15 mouse cellular contexts compared by ENCODE assay signal in the genomic region with DNA sequence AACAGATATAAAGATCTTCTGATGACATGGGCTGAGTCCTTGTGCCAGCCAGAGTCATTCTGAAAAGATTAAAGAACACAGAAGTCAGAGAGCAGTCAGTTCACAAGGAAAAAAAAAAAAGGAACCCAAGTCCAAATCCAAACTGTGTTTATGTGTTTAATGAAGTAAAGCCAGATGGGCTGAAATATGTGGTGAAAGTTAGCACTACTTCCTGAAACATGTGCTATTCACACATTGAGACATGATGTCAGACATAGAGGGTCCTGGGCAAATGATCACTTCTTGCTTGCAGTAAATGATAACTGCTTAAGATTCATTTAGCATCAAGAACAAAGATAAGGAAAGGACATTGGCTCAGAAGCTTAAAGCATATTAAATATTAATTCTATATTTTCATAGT.
A peak's percentile ranks its signal among the peaks of the same experiment; 100 is the strongest.
DNase-seq lines count a peak whose midpoint lies in the region; ATAC-seq and TF ChIP-seq lines count a peak whose summit lies in the region.
"Had no signal": no experiment of that assay in that cellular context is flagged by ENCODE, and none has a peak within 500 bp of the region (broad histone marks: within the 10 kb centered on the region; RNA-seq: fewer than 3 reads in every experiment).

No protein-coding gene starts in this region.

- no peaks in the 10 kb centered on the region for H3K9me3 ChIP-seq in forebrain, embryonic 14.5 days (replicated peaks; ENCODE audit: control insufficient read depth, low read length)
- no peaks in the 10 kb centered on the region for H3K9me3 ChIP-seq in forebrain, embryonic 10.5 days
- no peaks in the 10 kb centered on the region for H3K9me3 ChIP-seq in forebrain, embryonic 16.5 days (ENCODE audit: control insufficient read depth, low read length)
- no peaks in the 10 kb centered on the region for H3K9me3 ChIP-seq in forebrain, embryonic 13.5 days (replicated peaks)
- H3K9me3 ChIP-seq: embryonic facial prominence, embryonic 12.5 days had no signal

- peak; percentile 50 for DNase-seq in forebrain, embryonic 14.5 days (ENCODE audit: low spot score)
- DNase-seq in forebrain, embryonic 10.5 days (ENCODE audit: extremely low spot score, low spot score) = no peak
- peak; percentile 72 for DNase-seq in brain, embryonic 14.5 days (ENCODE audit: low read depth)
- DNase-seq in heart, postnatal 10 days = no peak
- DNase-seq: adrenal gland, adult 2 months; adrenal gland, postnatal 10 days; adrenal gland, postnatal 25 days; cerebellum, adult 11-12 months; cerebellum, adult 2 months; cerebellum, adult 9-10 months; cerebellum, postnatal 10 days; cerebellum, postnatal 25 days had no signal

- no peak overlapping the region for H3K27ac ChIP-seq in forebrain, embryonic 14.5 days (ENCODE audit: low read depth, low read length)
- H3K27ac ChIP-seq in forebrain, embryonic 10.5 days = no peak overlapping the region
- no peak overlapping the region for H3K27ac ChIP-seq in forebrain, embryonic 16.5 days (ENCODE audit: low read length)
- H3K27ac ChIP-seq in forebrain, embryonic 13.5 days = no peak overlapping the region
- H3K27ac ChIP-seq: embryonic facial prominence, embryonic 12.5 days had no signal

- H3K9ac ChIP-seq in forebrain, embryonic 14.5 days (ENCODE audit: low read length) = no peak overlapping the region
- H3K9ac ChIP-seq in forebrain, embryonic 16.5 days (replicated peaks; ENCODE audit: low read depth, low read length) = no peak overlapping the region
- H3K9ac ChIP-seq in forebrain, embryonic 13.5 days = no peak overlapping the region
- H3K9ac ChIP-seq: embryonic facial prominence, embryonic 12.5 days had no signal

- H3K4me1 ChIP-seq in forebrain, embryonic 14.5 days (ENCODE audit: control insufficient read depth, insufficient read depth, low read length) = no peaks in the 10 kb centered on the region
- H3K4me1 ChIP-seq in forebrain, embryonic 10.5 days = no peaks in the 10 kb centered on the region
- H3K4me1 ChIP-seq in forebrain, embryonic 16.5 days (replicated peaks; ENCODE audit: control insufficient read depth, insufficient read depth, low read length) = no peaks in the 10 kb centered on the region
- no peaks in the 10 kb centered on the region for H3K4me1 ChIP-seq in forebrain, embryonic 13.5 days
- H3K4me1 ChIP-seq: embryonic facial prominence, embryonic 12.5 days had no signal

- H3K4me3 ChIP-seq in forebrain, embryonic 14.5 days (ENCODE audit: low read depth, low read length) = no peak overlapping the region
- no peak overlapping the region for H3K4me3 ChIP-seq in forebrain, embryonic 10.5 days
- H3K4me3 ChIP-seq in forebrain, embryonic 16.5 days (replicated peaks; ENCODE audit: low read length) = no peak overlapping the region
- no peak overlapping the region for H3K4me3 ChIP-seq in forebrain, embryonic 13.5 days
- H3K4me3 ChIP-seq: embryonic facial prominence, embryonic 12.5 days had no signal

- no peak overlapping the region for H3K4me2 ChIP-seq in forebrain, embryonic 14.5 days (ENCODE audit: low read length)
- no peak overlapping the region for H3K4me2 ChIP-seq in forebrain, embryonic 16.5 days (ENCODE audit: low read length)
- H3K4me2 ChIP-seq in forebrain, embryonic 13.5 days = no peak overlapping the region
- H3K4me2 ChIP-seq: embryonic facial prominence, embryonic 12.5 days had no signal

- no peaks in the 10 kb centered on the region for H3K27me3 ChIP-seq in forebrain, embryonic 14.5 days (replicated peaks; ENCODE audit: control insufficient read depth, insufficient read depth, low read length)
- H3K27me3 ChIP-seq in forebrain, embryonic 10.5 days (ENCODE audit: poor library complexity, severe bottlenecking) = no peaks in the 10 kb centered on the region
- no peaks in the 10 kb centered on the region for H3K27me3 ChIP-seq in forebrain, embryonic 16.5 days (replicated peaks; ENCODE audit: control insufficient read depth, insufficient read depth, low read length)
- H3K27me3 ChIP-seq in forebrain, embryonic 13.5 days = no peaks in the 10 kb centered on the region
- H3K27me3 ChIP-seq: embryonic facial prominence, embryonic 12.5 days had no signal

- no peak for TF ChIP-seq CTCF in brain, embryonic 14.5 days (IDR thresholded peaks at IDR 0.05; ENCODE audit: borderline replicate concordance, extremely low read depth, insufficient read depth, insufficient read length)

- H3K36me3 ChIP-seq in forebrain, embryonic 14.5 days (ENCODE audit: control insufficient read depth, insufficient read depth, low read length) = no peaks in the 10 kb centered on the region
- H3K36me3 ChIP-seq in forebrain, embryonic 10.5 days (replicated peaks) = no peaks in the 10 kb centered on the region
- no peaks in the 10 kb centered on the region for H3K36me3 ChIP-seq in forebrain, embryonic 16.5 days (ENCODE audit: control insufficient read depth, insufficient read depth)
- no peaks in the 10 kb centered on the region for H3K36me3 ChIP-seq in forebrain, embryonic 13.5 days (ENCODE audit: poor library complexity, severe bottlenecking)
- H3K36me3 ChIP-seq: embryonic facial prominence, embryonic 12.5 days had no signal

- intact Hi-C loops in heart, postnatal 10 days (cut with DNase I) = no loop called here

- no peak for TF ChIP-seq POLR2A in brain, embryonic 14.5 days (IDR thresholded peaks at IDR 0.05; ENCODE audit: borderline replicate concordance, extremely low read depth, insufficient read depth, insufficient read length, poor library complexity, severe bottlenecking)

- ATAC-seq in forebrain, embryonic 14.5 days = no peak
- 0 out of 2 replicates have a peak, but pooled peaks have one; percentile 36 for ATAC-seq in forebrain, embryonic 16.5 days
- ATAC-seq in forebrain, embryonic 13.5 days = no peak

Comparison
In these comparisons a context has a peak if more than half of its experiments do, and no peak if none do; other contexts are left out.
1. DNase-seq: peak in forebrain, embryonic 14.5 days (single experiment) and brain, embryonic 14.5 days (single experiment); none in forebrain, embryonic 10.5 days (single experiment) and heart, postnatal 10 days (0 of 2).